ENCODE assay signal across 8 mouse cellular contexts in the genomic region with DNA sequence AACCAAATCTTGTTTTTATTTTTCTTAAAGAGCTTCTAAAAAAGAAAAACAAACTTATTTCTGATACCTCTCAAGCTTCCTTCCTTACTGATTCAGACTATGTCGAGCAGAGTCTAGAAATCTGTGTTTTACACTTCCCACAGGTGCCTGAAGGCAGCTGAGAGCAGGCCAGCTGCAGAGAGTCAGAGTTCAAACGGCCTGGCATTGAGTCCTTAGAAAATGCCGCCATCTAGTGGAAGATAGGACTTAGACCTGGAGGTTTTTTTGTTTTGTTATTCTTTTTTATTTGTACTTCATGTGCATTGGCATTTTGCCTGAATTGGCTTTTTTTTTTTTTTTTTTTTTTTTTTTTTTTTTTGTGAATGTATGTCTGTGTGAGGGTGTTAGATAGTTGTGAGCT. TPM values are rescaled to one million over a fixed set of nuclear protein-coding genes. Genes with fewer than 3 reads are reported as not detected.
DNase-seq lines count a peak whose midpoint lies in the region; ATAC-seq and TF ChIP-seq lines count a peak whose summit lies in the region.

No protein-coding gene starts in this region.

- H3K4me2 ChIP-seq in heart, postnatal 0 days (ENCODE audit: low read depth, low read length): no peak overlapping the region
- H3K4me2 ChIP-seq in lung, embryonic 14.5 days: no peak overlapping the region

- H3K4me3 ChIP-seq in cerebellum, adult 2 months (replicated peaks; ENCODE audit: insufficient read depth, low read depth, low read length): no peak overlapping the region
- no peak overlapping the region for H3K4me3 ChIP-seq in heart, postnatal 0 days (ENCODE audit: low read depth, low read length)
- H3K4me3 ChIP-seq in lung, embryonic 14.5 days (ENCODE audit: low read depth, low read length): no peak overlapping the region

- TF ChIP-seq CTCF in cerebellum, adult 2 months (IDR thresholded peaks at IDR 0.05; ENCODE audit: borderline replicate concordance, insufficient read depth, low read depth, low read length): peak; percentile 58
- peak; percentile 74 for TF ChIP-seq CTCF in heart, postnatal 0 days (IDR thresholded peaks at IDR 0.05; ENCODE audit: low read depth)
- TF ChIP-seq CTCF in lung, embryonic 14.5 days (IDR thresholded peaks at IDR 0.05; ENCODE audit: low read depth): peak; percentile 76

- TF ChIP-seq EP300 in heart, postnatal 0 days (IDR thresholded peaks at IDR 0.05; ENCODE audit: low read depth): no peak

- H3K9me3 ChIP-seq in heart, postnatal 0 days (replicated peaks; ENCODE audit: control insufficient read depth, low read length): no peaks in the 10 kb centered on the region
- no peaks in the 10 kb centered on the region for H3K9me3 ChIP-seq in lung, embryonic 14.5 days (ENCODE audit: low read depth, low read length)

- H3K9ac ChIP-seq in heart, postnatal 0 days (replicated peaks; ENCODE audit: low read depth, low read length): no peak overlapping the region
- H3K9ac ChIP-seq in lung, embryonic 14.5 days: no peak overlapping the region

- no peak overlapping the region for H3K27ac ChIP-seq in cerebellum, adult 2 months (ENCODE audit: insufficient read depth, low read length)
- H3K27ac ChIP-seq in heart, postnatal 0 days (ENCODE audit: low read depth): no peak overlapping the region
- H3K27ac ChIP-seq in lung, embryonic 14.5 days (ENCODE audit: low read depth): no peak overlapping the region

- no peak for ATAC-seq in cerebellum, adult (ENCODE audit: insufficient number of reproducible peaks, low FRiP score, low TSS enrichment)
- ATAC-seq in heart, postnatal 0 days (ENCODE audit: insufficient read depth, low read depth): no peak
- ATAC-seq in lung, embryonic 14.5 days (ENCODE audit: insufficient read depth): no peak

- no peaks in the 10 kb centered on the region for H3K4me1 ChIP-seq in cerebellum, adult 2 months (ENCODE audit: control insufficient read depth, insufficient read depth, low read length)
- H3K4me1 ChIP-seq in heart, postnatal 0 days (ENCODE audit: control insufficient read depth, insufficient read depth): 0 out of 2 replicates have a peak, but pooled peaks cover 2% of the 10 kb centered on the region
- 0 out of 2 replicates have a peak, but pooled peaks cover 4% of the 10 kb centered on the region for H3K4me1 ChIP-seq in lung, embryonic 14.5 days (ENCODE audit: insufficient read depth)

- peak; percentile 38 for DNase-seq in cerebellum, adult 11 months
- peak; percentile 37 for DNase-seq in right cerebral cortex, adult 18-20 months
- DNase-seq in right cerebral cortex, postnatal 4 days: no peak
- DNase-seq in cerebellum, adult 2 months: peak; percentile 44 to 57
- DNase-seq in heart, postnatal 0 days (ENCODE audit: low spot score): peak; percentile 93
- peak; percentile 95 for DNase-seq in lung, embryonic 14.5 days
- peak; percentile 48 for DNase-seq in testis, postnatal 14 days (ENCODE audit: low spot score)

- H3K27me3 ChIP-seq in cerebellum, adult 2 months (ENCODE audit: control insufficient read depth, insufficient read depth, low read length): no peaks in the 10 kb centered on the region
- H3K27me3 ChIP-seq in heart, postnatal 0 days (ENCODE audit: control insufficient read depth, insufficient read depth, low read length): no peaks in the 10 kb centered on the region
- no peaks in the 10 kb centered on the region for H3K27me3 ChIP-seq in lung, embryonic 14.5 days (ENCODE audit: insufficient read depth, low read length)

- WGBS in cerebellum, adult 2 months: 0% methylated on average over 3 of the region's 3 CpGs
- 2% methylated on average over 3 of the region's 3 CpGs for WGBS in heart, postnatal 0 days
- WGBS in lung, embryonic 14.5 days: 3% methylated on average over 3 of the region's 3 CpGs

- no peak for TF ChIP-seq POLR2A in cerebellum, adult 2 months (IDR thresholded peaks at IDR 0.05; ENCODE audit: borderline replicate concordance, insufficient read depth, low read length)

- no peaks in the 10 kb centered on the region for H3K36me3 ChIP-seq in heart, postnatal 0 days (replicated peaks; ENCODE audit: control insufficient read depth, insufficient read depth, low read length)
- H3K36me3 ChIP-seq in lung, embryonic 14.5 days (ENCODE audit: insufficient read depth): no peaks in the 10 kb centered on the region

RNA-seq across cellular contexts. Expression of a gene that starts 3.7 kb away (rescaled TPM):
- polyA plus RNA-seq in cerebellum, adult 2 months (2012; rRNA removed): 7.6 and 8.6 TPM in 2 replicates
- 5.0 and 8.1 TPM in 2 replicates for total RNA-seq in heart, postnatal 0 days (2014; rRNA removed; ENCODE audit: low replicate concordance)
- 2.0 and 2.6 TPM in 2 replicates for polyA plus RNA-seq in heart, postnatal 0 days (2015; fragmentation: Nextera tagmentation; extraction: Ambion mirVana)
- 7.5 and 8.6 TPM in 2 replicates for polyA plus RNA-seq in lung, embryonic 14.5 days (2014; fragmentation: Nextera tagmentation; extraction: Ambion mirVana)
